Mouse (Mus musculus): ENCODE results near the gene Cacna1d.

Cacna1d gene

DNA sequence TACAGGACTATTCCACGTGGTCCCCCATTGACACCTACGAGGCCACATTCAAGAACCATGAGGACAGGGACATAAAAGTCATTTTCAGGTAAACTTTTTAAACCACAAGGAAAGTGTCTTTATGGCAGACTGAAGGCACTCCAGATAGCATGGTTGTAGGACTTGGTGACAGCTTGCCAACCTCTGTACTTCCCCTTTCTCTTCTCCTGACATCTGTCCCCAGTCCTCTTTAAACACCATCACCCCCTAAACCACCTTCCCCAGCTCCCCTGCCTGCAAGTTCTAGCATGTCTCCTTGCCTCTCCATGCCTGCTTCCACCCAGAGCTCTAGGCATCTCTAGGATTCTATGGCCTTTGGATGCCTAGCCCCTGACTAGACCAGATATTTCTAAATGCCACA is 426.4 kb downstream of the Cacna1d start:
- no peak for DNase-seq

DNA sequence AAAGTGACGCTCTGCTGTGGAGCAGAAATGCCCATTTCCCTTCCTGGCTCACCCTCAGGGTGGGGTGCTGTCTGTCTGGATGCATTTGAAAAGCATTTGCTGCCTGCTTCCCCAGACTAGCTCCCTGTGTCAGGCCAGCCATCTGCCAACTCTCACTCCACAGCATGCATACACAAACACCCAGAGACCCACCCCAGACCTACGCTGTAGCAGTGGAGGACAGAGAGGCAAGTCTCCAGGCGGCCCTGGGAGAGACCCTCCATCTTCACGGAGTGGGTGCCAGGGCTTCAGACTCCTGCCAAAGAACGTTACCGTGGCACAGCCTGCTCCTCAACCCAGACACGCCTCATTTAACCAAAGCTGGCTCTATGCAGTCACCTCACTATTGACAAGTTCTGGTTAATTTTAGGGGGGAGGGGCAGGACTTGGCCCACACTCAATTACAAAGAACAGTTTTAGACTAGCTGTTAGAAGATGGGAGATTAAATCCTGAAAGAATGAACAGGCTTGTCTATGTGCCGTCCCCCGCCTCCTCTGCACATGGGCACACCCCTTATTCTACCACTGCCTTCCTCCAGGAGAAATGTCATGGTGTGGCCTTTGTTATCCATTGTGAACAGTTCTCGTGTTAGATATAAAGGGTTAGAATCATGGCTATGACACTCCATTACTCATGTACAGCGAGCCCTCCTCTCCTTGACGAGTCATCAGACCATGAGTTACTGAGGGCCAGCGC is 435.1 kb downstream of the Cacna1d start:
- DNase-seq: no peak

DNA sequence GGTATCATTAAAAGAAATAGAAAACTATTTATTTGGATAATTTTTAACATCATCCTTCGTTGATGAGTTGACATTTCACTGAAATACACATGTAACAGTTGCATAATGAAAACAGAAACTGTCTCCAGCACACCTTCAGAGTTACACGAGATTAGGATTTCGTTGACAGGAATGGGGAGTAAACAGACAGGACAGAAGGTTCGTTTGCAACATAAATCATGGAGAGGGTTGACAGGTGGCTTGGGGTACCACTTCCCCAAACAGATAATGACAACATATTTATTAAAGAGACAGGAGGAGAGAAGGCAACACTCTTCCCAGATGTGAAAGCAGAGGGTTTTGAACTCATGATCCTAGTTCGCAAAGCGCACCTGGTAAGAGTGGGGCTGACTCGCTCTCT is 436.3 kb downstream of the Cacna1d start:
- no peak for DNase-seq

DNA sequence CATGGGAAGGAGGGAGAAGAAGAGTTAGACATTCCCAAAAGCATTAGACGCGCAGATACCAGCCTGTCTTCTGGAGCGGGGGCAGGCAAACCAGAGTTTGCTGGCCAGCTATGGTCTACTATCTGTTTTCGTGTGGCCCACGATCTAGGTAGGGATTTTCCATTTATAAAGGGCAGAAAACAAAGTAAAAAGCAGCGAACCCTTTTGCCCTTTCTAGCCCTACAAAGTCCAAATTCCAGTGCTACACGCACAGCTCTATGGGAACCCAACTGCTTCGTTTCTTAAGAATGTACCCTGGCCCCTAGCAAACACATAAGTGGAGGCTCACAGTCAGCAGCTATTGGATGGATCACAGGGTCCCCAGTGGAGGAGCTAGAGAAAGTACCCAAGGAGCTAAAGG is 441.0 kb downstream of the Cacna1d start:
- DNase-seq: no peak

DNA sequence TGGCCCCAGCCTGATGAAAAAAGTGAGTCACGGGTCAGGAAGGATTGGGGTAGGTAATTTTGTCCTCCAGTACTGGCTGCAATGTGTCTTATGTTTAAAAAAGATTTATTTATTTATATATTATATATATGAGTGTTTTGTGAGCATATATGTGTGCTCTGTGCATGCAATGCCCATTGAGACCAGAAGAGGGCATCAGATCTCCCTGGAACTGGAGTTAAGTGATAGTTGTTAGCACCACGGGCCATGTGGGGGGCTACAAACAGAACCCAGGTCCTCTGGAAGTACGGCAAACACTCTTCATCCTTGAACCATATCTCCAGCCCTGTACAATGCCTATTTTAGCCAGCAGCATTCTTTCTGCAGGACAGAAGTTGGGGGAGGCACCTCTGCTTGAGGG is 443.2 kb downstream of the Cacna1d start:
- DNase-seq: peak; percentile 47

DNA sequence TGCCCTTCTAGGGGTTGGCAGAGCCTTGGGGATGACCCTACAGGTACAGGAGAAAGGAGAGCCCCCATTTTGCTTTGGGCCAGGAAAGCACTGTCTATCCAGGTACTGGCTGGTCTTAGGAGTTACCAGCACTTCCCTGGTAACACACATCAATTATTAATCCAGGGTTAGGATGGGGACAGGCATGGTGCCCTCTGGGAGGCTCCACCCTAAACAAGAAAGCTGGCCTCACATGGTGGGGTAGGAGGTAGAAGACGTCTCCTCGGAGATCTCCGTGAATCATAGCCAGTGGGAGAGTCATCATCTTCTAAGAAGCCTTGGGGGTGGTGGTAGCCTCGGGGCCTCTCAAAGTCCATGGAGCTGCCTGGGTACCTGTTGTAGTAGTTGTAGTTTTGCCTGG is 444.3 kb downstream of the Cacna1d start:
- no peak for DNase-seq

DNA sequence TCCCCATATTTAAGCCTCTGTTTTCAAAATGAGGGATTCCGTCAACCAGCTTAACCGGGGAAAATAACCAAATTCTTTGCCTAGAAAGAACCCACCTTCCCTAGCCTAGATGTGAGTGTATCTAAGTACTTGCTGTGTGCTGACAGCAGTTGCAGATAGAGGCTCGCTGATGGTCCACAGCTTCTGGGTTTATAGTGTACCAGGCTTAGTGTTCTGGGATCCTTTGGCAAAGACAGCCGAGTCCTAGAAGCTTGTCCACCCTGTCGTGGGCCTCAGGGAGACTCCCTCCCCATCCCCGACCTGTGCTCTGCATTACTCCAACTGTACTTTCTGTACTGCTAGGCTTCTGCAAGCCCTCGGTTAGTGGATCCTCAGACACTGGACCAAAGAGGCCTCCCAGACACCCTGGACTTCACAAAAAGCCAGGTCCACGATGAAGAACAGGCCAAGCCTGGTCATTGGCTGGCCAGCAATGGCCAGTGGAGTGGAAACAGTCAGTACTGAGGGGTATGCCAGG is 445.5 kb downstream of the Cacna1d start:
- no peak for DNase-seq

DNA sequence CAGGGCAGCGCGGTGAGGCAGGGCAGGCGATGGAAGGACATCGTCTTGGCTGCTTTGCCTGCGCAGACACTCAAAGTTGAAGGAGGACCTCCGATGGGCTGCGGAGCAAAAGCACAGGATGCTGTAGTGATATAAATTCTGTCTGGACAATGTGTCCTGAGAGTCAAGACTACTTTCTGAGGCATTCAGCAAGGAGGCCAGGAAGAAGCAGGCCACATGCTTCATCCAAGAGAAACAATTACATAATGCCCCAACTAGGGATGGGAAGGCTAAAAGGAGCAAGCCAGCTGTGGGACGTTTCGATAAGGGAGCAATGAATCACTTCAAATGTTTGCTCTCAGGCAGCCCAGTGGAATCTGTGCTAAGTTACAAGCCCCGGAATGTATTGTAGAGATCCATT is 446.0 kb downstream of the Cacna1d start:
- no peak for DNase-seq

DNA sequence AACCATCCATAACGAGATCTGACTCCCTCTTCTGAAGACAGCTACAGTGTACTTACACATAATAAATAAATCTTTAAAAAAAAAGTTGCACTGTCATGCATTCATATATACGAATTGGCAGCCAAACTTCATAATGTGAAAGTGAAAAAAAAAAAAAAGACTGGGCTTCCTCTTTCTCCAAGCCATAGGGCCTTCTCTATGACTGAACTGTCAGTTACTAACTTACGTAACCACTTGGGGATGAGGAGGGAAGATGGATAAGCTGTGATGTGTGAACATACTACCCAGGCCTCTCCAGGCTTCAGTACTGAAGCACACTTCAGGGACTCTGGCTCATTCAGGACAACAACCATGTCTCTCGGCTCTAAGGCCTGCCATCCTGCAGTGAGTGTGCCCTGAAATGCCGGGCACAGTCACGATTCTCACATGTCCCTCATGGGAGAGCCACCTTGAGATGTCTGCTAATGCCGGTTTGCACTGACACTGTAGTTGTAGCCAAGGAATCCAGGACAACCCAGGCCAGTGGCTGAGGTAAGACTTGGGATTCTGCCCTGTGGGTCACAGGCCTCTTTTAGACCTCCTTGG is 447.8 kb downstream of the Cacna1d start:
- no peak for DNase-seq

DNA sequence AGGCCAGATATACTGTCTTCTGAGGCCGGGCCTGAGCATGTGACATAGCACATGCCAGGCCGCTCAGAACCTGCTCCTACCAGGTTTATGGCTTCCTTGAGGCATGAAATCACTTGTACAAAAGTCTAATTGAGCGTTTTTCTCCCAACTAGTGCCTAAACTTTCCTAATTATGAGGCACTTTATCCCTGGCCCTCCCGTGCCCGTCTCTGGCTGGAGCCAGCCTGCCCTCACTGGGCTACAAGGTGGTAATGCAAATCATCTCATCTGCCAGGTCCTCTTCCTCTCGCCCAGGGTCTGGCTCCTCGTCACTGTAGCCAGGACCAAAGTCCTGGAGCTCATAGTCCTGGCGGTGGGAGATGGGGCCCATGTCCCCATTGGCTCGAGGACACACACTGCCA is 449.4 kb downstream of the Cacna1d start:
- no peak for DNase-seq

DNA sequence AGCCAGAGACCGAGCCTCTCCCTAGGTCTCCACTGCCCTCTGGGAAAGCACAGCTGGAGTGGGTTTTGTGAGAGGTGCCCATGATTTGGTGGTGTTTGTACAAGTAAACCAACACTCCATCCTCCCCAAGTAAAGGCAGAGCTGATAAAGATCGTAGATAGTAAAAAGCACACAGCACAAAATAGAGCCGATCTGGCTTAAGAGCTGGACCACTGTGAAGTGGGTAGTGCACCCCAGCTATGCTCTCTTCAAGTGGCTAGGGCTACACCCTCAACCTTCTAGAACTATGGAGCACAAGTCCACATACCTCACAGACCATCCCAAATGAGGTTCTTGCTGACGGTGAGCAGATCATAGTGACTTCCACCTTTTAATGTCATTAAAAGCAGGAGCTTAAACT is 451.8 kb downstream of the Cacna1d start:
- no peak for DNase-seq

DNA sequence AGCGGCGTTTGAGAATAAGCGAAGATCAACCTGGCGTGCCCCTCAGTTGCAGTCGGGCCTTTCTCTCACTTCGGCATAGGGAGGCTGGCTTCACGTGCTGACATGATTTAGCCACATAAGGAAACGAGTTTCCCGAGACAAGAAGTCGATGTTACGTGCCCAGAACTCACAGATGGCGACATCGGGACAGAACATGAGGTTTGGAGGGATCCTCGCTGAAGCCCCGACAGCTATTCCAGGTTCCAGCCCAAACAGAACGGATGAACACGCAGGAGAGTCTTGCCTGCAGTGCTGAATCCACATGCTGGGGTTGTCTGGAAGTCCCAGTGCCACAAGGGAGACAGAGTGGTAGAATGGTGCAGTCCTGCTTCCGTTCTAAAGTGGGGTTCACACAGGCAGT is 452.8 kb downstream of the Cacna1d start:
- no peak for DNase-seq

DNA sequence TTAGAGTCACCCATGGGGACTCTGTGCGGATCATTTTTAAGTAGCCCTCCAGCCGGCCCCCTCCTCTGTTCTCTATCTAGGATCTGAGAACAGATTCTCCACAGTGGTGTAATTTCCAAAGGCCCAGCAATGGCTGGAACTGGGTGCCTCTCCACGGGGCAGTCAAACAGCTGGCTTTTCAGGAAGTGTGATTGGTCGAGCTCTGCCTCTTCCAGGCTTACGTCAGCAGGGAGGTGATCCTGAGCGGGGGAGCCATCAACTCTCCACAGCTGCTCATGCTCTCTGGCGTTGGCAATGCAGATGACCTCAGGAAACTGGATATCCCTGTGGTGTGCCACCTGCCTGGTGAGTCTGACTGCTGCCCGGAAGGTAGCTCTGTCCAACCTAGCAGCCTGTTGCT is 457.9 kb downstream of the Cacna1d start:
- no peak for DNase-seq

DNA sequence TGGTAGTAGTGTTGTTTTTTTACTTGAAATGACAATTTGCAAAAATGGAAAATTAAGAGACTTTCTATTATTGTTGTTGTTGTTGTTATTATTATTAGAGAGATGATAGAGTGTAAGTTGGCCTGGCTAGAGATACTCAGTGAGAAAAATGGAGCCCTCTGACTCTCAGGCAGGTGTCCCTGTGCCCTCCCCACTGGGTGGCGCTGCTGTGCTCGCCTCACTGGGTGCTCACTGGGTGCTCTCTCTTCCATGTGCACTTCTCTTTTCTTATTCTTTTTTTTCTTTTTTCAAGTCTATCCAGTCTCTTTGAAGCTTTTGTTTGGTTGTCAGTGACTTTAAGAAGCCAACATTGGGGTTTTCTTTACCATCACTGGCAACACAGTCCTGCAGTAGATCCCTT is 463.9 kb downstream of the Cacna1d start:
- DNase-seq: peak; percentile 84

DNA sequence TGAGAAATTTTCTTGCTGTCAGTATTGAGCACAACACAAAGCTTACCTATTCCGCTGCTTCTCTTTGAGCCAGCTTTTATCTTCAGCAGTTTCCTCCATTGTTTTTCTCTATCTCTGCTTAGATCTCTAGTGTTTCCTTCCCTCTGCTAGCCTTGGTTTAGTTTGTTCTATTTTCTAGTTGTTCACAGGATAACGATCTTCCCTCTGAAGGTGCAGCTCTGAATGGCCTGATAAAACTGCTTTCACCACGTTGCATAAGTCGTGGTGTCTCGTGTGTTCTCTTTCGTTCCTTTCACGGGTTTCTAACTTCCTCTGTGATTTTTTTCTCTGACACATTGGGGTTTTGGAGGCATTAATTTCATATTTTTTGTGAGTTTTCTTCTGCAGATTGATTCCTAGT is 466.9 kb downstream of the Cacna1d start:
- DNase-seq: peak; percentile 41

DNA sequence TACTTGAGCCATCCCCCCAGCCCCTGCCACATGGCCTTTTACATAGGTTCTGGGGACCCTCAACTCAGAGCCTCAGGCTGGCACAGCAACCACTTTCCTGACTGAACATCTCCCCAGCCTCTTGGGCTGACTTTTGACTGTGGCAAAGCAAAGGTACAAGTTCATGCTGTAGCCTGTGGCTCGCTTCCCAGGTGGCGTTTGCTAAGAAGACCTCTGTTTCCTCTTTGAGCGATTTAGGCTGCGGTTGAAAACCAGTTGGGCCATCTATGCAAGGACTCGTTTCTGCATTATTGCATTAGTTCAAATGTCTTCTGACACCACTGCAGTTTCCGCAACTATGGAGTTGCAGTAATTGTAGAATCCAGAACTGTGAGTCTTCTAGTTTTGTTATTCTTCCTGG is 468.8 kb downstream of the Cacna1d start:
- peak; percentile 59 for DNase-seq

DNA sequence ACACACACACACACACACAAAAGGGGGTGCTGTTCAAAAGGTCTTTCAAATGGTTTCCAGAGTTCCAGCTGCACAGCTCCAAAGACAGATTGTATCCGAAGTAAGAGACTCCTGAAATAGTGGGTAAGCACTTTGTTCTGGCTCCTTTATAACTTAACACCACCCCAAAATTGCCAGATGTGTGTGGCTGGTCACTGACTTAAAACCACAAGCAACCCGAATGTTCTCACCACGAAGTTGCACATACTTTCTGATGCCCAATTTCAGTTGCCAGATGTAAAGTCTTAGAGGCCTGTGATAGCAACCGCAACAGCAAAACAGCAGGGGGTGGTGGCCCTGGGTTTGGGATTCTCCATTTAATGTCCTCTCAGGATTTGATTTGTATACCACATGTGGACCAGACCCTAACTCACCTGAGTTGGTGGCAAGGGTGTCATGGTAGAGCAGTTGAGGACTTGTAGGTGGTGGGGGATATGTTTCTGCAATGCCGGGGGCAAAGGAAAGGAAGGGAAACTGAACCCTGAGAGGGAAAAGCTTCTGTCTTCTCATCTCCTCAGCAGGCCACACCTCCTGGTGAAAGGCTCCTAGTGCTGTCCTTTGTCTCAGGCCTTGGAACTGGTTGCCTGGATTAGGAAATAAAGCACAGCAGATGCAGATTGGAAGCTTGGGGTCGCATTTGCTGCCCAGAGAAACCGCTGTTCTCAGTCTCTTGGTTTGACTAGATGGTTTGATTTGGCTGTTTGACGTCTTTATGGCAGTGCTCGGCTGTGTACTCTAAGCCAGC is 471.3 kb downstream of the Cacna1d start:
- DNase-seq: no peak

DNA sequence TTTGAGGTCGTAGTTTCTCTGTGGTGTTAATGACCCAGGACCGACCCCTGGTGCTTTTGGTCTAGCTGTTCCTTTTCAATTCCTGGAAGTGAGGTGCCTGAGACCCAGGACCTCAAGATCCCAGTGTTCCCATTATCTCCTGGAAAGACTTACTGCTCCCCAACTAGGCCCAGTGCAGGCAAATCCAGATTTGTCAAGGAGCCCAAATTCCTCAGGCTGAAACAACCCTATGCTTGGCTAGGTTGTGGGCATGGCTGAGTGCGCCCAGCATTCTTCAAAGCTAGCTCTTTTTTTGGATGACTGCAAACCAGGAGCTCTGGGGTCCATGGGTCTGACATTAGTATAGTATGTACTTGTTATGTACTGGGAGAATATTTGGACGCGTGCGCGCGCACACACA is 471.9 kb downstream of the Cacna1d start:
- DNase-seq: no peak

DNA sequence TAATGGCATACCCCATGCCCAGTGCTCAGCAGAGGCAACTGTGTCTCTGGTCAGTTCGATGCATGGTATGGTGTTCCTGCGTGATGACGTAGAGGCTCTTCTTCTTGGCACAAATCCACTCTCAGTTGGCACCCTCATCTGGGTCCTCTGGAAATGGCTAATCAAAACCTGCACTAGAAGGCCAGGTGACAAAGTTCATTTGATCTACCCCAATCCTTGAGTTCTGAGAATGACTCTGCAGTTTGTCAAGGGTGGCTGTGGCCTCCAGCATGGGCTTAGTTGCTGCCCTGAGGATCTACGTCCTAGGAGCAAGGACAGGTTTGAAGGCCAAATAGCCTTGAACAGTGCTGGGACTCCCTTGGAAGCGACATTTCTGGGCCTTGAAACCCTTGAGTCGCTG is 472.4 kb downstream of the Cacna1d start:
- no peak for DNase-seq

DNA sequence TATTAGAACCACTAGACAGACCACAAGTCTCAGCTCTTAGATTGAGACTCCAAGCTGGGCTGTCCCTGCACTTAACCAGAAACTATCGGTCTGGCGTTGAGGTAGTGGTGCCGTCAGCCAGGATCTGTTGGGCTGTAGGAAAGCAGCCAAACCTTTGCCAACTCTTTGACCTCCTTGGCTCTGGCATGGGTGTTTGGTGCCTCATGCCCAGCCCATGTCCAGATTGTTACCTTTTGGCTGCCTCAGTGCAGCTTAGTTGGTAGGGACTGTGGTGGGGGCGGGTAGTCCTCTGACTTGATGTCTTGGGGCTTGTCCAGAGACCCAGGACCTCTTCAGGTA is 472.8 kb downstream of the Cacna1d start:
- no peak for DNase-seq

DNA sequence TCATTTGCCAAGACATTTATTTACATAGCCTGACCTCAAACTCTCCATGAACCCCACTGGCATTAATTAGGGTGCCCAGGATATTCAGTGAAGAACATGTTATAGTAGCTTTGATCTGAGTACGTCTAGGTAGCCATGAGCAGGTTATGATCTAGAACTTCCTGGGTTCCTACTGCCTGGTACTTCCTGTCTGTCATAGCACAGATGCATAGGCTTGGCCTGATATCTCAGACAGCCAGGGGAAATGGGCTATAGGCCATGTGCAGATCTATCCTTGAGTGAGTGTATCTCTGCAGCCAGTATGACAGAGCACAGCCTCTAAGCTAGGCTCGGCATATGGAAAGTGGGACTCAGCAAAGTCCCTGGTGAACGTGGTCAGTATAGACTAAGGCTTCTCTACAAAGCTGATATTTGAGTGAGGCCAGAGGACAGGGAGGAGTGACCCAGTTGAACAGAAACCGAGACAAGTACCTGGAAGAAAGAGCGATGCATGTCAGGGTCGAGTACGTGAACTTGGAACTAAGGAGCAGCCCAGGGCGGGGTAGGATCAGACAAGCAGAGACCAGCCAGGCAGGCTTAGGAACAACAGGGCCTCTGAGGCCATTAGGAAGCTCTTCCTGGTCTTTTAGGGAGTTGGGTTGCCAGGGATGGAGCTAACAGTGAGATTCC is 473.3 kb downstream of the Cacna1d start:
- DNase-seq: no peak

DNA sequence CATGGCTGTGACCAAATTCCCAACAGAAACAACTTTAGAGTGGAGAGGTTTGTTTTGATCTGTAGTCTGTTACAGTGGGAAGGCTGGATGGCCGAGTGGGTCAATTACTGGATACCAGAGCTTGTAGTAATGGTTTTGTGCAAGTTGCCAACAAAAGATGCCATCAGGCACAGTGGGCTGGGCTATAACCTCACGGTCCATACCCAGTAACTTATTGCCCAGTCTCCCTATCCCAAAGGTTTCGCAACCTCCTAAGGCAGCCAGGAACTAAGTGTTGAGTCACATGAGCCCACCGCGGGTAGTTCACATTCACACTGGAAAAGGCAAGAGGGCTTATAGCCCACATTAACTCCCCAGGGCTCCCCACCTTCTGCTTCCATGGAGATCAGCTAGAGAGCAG is 474.6 kb downstream of the Cacna1d start:
- DNase-seq: no peak

DNA sequence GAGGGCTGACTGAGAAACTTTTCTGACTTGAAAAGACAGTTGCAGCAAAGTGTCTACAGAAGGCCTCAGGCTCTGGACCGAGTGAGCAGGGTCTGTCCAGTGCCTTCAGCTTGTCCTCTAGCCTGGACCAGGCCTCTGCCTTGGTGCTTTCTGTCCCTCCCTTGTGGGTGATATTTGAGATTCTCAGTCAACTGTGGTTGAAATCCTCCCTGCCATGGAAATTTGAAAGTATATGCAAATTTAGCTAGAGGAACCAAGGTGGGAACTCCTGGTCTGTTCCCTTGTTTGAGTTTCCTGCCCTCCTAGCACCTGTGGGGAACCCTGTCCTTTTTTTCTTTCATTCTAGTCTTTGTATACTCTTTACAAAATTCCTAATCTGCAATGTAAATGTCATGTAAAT is 476.2 kb downstream of the Cacna1d start:
- DNase-seq: no peak

DNA sequence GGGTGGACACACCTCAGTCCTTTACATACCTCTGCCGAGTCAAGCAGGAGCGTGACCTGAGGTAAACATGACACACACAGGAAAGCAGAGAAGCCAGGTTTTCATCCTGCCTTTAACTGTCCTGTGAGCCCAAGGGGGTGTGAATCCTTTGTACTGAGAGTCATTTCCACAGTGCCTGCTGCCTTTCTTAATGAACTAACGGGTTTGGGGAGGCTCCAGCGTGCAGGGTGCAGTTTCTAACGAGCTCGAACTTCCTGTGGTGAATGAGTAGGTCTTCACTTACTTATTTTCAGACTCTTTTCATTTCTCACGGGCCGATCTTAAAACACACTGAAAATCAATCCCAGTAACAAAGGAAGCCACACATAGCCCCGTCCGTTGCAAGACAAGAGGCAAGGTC is 476.8 kb downstream of the Cacna1d start:
- peak; percentile 54 for DNase-seq
